Mouse (Mus musculus): ENCODE measurements at regions not wholly inside any gene's neighbourhood (a gene's known extent, or its start where the extent isn't known, plus 50 kb on each side); places are given as distances from the start of the nearest gene placed in this dataset.

GRCm38 (mm10) chr12:7096221-7096620 lies 881.2 kb upstream of the Apob start:
- no peaks in the 10 kb centered on the region for H3K9me3 ChIP-seq (ENCODE audit: control insufficient read depth, low read length)
- no peaks in the 10 kb centered on the region for H3K4me1 ChIP-seq (ENCODE audit: control insufficient read depth, insufficient read depth, low read length)
- no peaks in the 10 kb centered on the region for H3K36me3 ChIP-seq (ENCODE audit: control insufficient read depth, insufficient read depth, low read length)
- ATAC-seq (ENCODE audit: low read depth) = no peak
- H3K27me3 ChIP-seq (ENCODE audit: control insufficient read depth, insufficient read depth, low read length) = no peaks in the 10 kb centered on the region
- H3K4me3 ChIP-seq (ENCODE audit: low read depth, low read length) = no peak overlapping the region
- no peak overlapping the region for H3K4me2 ChIP-seq (ENCODE audit: low read depth, low read length)
- 75% methylated on average over 3 of the region's 3 CpGs for WGBS
- H3K27ac ChIP-seq (ENCODE audit: low read depth, low read length) = no peak overlapping the region
- H3K9ac ChIP-seq (replicated peaks; ENCODE audit: low read depth, low read length) = no peak overlapping the region

GRCm38 (mm10) chr12:7139044-7139443 lies 838.4 kb upstream of the Apob start:
- Histone ChIP-seq H3K9me3 (ENCODE audit: control insufficient read depth, low read length) (no peaks in the 10 kb centered on the region), H3K4me3 (ENCODE audit: low read depth, low read length) (no peak overlapping the region), H3K27ac (ENCODE audit: low read depth, low read length) (no peak overlapping the region), H3K4me2 (ENCODE audit: low read depth, low read length) (no peak overlapping the region), H3K4me1 (ENCODE audit: control insufficient read depth, insufficient read depth, low read length) (no peaks in the 10 kb centered on the region), H3K27me3 (ENCODE audit: control insufficient read depth, insufficient read depth, low read length) (no peaks in the 10 kb centered on the region), H3K9ac (replicated peaks; ENCODE audit: low read depth, low read length) (no peak overlapping the region), H3K36me3 (ENCODE audit: control insufficient read depth, insufficient read depth, low read length) (no peaks in the 10 kb centered on the region)
- WGBS = 45% methylated on average over 3 of the region's 3 CpGs
- ATAC-seq (ENCODE audit: low read depth) = peak; percentile 63

All from neural tube, embryonic 14.5 days (tissue).